7 mouse cellular contexts compared by ENCODE assay signal in the genomic region with DNA sequence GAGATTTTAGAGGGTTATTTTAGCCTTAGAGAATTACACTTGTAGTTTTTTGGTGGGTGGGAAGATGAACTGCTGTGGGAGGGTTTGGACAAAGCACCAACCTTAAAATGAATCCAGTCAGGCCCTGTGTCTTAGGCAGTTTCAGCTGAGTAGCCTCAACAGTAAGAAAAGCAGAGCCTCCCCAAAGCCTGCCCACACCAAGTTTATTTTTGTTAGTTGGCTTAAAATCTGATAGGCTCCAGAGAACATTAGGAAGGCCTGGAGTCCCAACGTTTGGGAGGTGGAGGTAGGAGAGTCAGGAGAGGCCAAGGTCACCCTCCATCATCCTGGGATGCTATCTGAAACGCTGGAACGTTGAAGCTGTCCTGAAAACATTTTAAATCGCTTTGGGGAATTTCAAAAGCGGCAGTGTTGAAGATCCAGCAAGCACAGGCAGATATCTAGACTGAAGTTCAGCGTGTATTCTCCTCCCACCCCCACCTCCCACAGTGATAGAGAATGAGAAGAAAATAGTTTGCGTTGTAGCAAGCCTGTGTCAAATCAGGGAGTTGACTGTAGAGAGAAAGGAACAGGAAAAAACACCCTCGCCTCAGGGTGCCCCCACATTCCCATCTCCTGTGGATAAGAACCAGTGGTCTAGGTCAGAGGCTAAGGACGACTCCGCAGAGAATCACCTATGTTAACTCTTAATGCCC. TPM values are rescaled to one million over a fixed set of nuclear protein-coding genes. Genes with fewer than 3 reads are reported as not detected.
DNase-seq lines count a peak whose midpoint lies in the region; ATAC-seq lines count a peak whose summit lies in the region.

No protein-coding gene starts in this region.

- H3K27me3 ChIP-seq in liver, embryonic 11.5 days (replicated peaks; ENCODE audit: control insufficient read depth, insufficient read depth, low read length), result peaks cover 25% of the 10 kb centered on the region
- H3K27me3 ChIP-seq in embryonic facial prominence, embryonic 14.5 days (replicated peaks; ENCODE audit: control insufficient read depth, insufficient read depth, low read length), result 0 out of 2 replicates have a peak, but pooled peaks cover 6% of the 10 kb centered on the region
- H3K27me3 ChIP-seq in hindbrain, embryonic 16.5 days (replicated peaks; ENCODE audit: control insufficient read depth, insufficient read depth, low read length), result peaks cover 2% of the 10 kb centered on the region
- peaks cover 11% of the 10 kb centered on the region for H3K27me3 ChIP-seq in neural tube, embryonic 13.5 days

- H3K4me2 ChIP-seq in liver, embryonic 11.5 days, result peak overlapping the region; percentile 74
- H3K4me2 ChIP-seq in embryonic facial prominence, embryonic 14.5 days (ENCODE audit: low read depth, low read length), result peak overlapping the region; percentile 69
- peak overlapping the region; percentile 85 for H3K4me2 ChIP-seq in hindbrain, embryonic 16.5 days (ENCODE audit: low read length)
- H3K4me2 ChIP-seq in neural tube, embryonic 13.5 days, result peak overlapping the region; percentile 95

- H3K9me3 ChIP-seq in liver, embryonic 11.5 days (ENCODE audit: control insufficient read depth, low read length), result no peaks in the 10 kb centered on the region
- no peaks in the 10 kb centered on the region for H3K9me3 ChIP-seq in embryonic facial prominence, embryonic 14.5 days (ENCODE audit: control insufficient read depth, low read length)
- H3K9me3 ChIP-seq in hindbrain, embryonic 16.5 days (ENCODE audit: control insufficient read depth, low read length), result no peaks in the 10 kb centered on the region
- no peaks in the 10 kb centered on the region for H3K9me3 ChIP-seq in neural tube, embryonic 13.5 days

- H3K4me3 ChIP-seq in liver, embryonic 11.5 days (ENCODE audit: low read depth, low read length), result peak overlapping the region; percentile 47
- peak overlapping the region; percentile 55 for H3K4me3 ChIP-seq in embryonic facial prominence, embryonic 14.5 days (ENCODE audit: low read depth, low read length)
- peak overlapping the region; percentile 49 for H3K4me3 ChIP-seq in hindbrain, embryonic 16.5 days (ENCODE audit: low read length)
- peak overlapping the region; percentile 75 for H3K4me3 ChIP-seq in neural tube, embryonic 13.5 days

- DNase-seq in liver, embryonic 11.5 days (ENCODE audit: low spot score), result no peak
- no peak for DNase-seq in liver
- DNase-seq in embryonic facial prominence, embryonic 14.5 days (ENCODE audit: low spot score), result peak; percentile 17

- peaks cover 3% of the 10 kb centered on the region; the same call in 1 of the 2 replicates for H3K36me3 ChIP-seq in liver, embryonic 11.5 days (ENCODE audit: control insufficient read depth, insufficient read depth, low read length)
- peaks cover 12% of the 10 kb centered on the region; the same call in 1 of the 2 replicates for H3K36me3 ChIP-seq in embryonic facial prominence, embryonic 14.5 days (ENCODE audit: control insufficient read depth, insufficient read depth, low read length)
- peaks cover 1% of the 10 kb centered on the region; the same call in 1 of the 2 replicates for H3K36me3 ChIP-seq in hindbrain, embryonic 16.5 days (ENCODE audit: control insufficient read depth, insufficient read depth, low read length)
- H3K36me3 ChIP-seq in neural tube, embryonic 13.5 days, result peaks cover 22% of the 10 kb centered on the region

- 0 out of 2 replicates have a peak, but pooled peaks cover 4% of the 10 kb centered on the region for H3K4me1 ChIP-seq in liver, embryonic 11.5 days (replicated peaks; ENCODE audit: control insufficient read depth, insufficient read depth, low read length)
- peaks cover 8% of the 10 kb centered on the region; the same call in 1 of the 2 replicates for H3K4me1 ChIP-seq in embryonic facial prominence, embryonic 14.5 days (ENCODE audit: control insufficient read depth, insufficient read depth, low read length)
- H3K4me1 ChIP-seq in hindbrain, embryonic 16.5 days (ENCODE audit: control insufficient read depth, insufficient read depth, low read depth, low read length), result peaks cover 19% of the 10 kb centered on the region
- peaks cover 53% of the 10 kb centered on the region for H3K4me1 ChIP-seq in neural tube, embryonic 13.5 days (replicated peaks)

- 11% methylated on average over 10 of the region's 10 CpGs for WGBS in liver, embryonic 11.5 days
- WGBS in embryonic facial prominence, embryonic 14.5 days, result 3% methylated on average over 10 of the region's 10 CpGs
- WGBS in hindbrain, embryonic 16.5 days, result 4% methylated on average over 10 of the region's 10 CpGs
- WGBS in neural tube, embryonic 13.5 days, result 6% methylated on average over 10 of the region's 10 CpGs

- ATAC-seq in liver, embryonic 11.5 days (replicated peaks; ENCODE audit: low FRiP score), result no peak
- no peak for ATAC-seq in embryonic facial prominence, embryonic 14.5 days (ENCODE audit: low read depth)
- ATAC-seq in hindbrain, embryonic 16.5 days, result no peak
- no peak for ATAC-seq in neural tube, embryonic 13.5 days (ENCODE audit: low read depth)
- no peak for ATAC-seq in megakaryocyte-erythroid progenitor cell, adult 5-6 weeks (replicated peaks; ENCODE audit: low FRiP score, low TSS enrichment, poor library complexity, severe bottlenecking)
- no peak for ATAC-seq in granulocyte monocyte progenitor cell, adult 5-6 weeks (replicated peaks; ENCODE audit: poor library complexity, severe bottlenecking)

- peak overlapping the region; percentile 35; the same call in 1 of the 2 replicates for H3K9ac ChIP-seq in liver, embryonic 11.5 days (ENCODE audit: low read depth, low read length)
- peak overlapping the region; percentile 67 for H3K9ac ChIP-seq in embryonic facial prominence, embryonic 14.5 days (ENCODE audit: low read depth, low read length)
- H3K9ac ChIP-seq in hindbrain, embryonic 16.5 days (ENCODE audit: low read depth, low read length), result peak overlapping the region; percentile 77
- H3K9ac ChIP-seq in neural tube, embryonic 13.5 days, result peak overlapping the region; percentile 89

- no peak overlapping the region for H3K27ac ChIP-seq in liver, embryonic 11.5 days (ENCODE audit: low read depth, low read length)
- no peak overlapping the region for H3K27ac ChIP-seq in embryonic facial prominence, embryonic 14.5 days (replicated peaks; ENCODE audit: low read depth, low read length)
- H3K27ac ChIP-seq in hindbrain, embryonic 16.5 days (ENCODE audit: low read depth, low read length), result no peak overlapping the region
- H3K27ac ChIP-seq in neural tube, embryonic 13.5 days (replicated peaks), result no peak overlapping the region

RNA-seq across cellular contexts. Expression of a gene that starts 1.3 kb away (rescaled TPM):
- polyA plus RNA-seq in liver, embryonic 11.5 days (2014; fragmentation: Nextera tagmentation; extraction: Ambion mirVana), result 130 and 135 TPM in 2 replicates
- 218 and 247 TPM in 2 replicates for polyA plus RNA-seq in embryonic facial prominence, embryonic 14.5 days (2014; fragmentation: Nextera tagmentation; extraction: Ambion mirVana)
- 534 and 590 TPM in 2 replicates for polyA plus RNA-seq in hindbrain, embryonic 16.5 days (2015; fragmentation: Nextera tagmentation; extraction: Ambion mirVana)
- 522 and 568 TPM in 2 replicates for polyA plus RNA-seq in neural tube, embryonic 13.5 days (2015; fragmentation: Nextera tagmentation; extraction: Ambion mirVana)
- 6.7 and 20.9 TPM in 2 replicates for total RNA-seq in megakaryocyte-erythroid progenitor cell, adult 5-6 weeks (2014; fragmentation: Nextera tagmentation)
- total RNA-seq in megakaryocyte-erythroid progenitor cell, adult 5-6 weeks (2017), result 1.1 and 2.1 TPM in 2 replicates
- total RNA-seq in granulocyte monocyte progenitor cell, adult 5-6 weeks (2014; fragmentation: Nextera tagmentation), result 64.1 and 67.3 TPM in 2 replicates
- 41.2 and 42.4 TPM in 2 replicates for total RNA-seq in granulocyte monocyte progenitor cell, adult 5-6 weeks (2017)

RNA-seq across cellular contexts. Expression of a gene that starts 33.6 kb away (rescaled TPM):
- 21.3 and 23.8 TPM in 2 replicates for polyA plus RNA-seq in liver, embryonic 11.5 days (2014; fragmentation: Nextera tagmentation; extraction: Ambion mirVana)
- not detected in 2 replicates for polyA plus RNA-seq in embryonic facial prominence, embryonic 14.5 days (2014; fragmentation: Nextera tagmentation; extraction: Ambion mirVana)
- 0.08 and 0.09 TPM in 2 replicates for polyA plus RNA-seq in hindbrain, embryonic 16.5 days (2015; fragmentation: Nextera tagmentation; extraction: Ambion mirVana)
- polyA plus RNA-seq in neural tube, embryonic 13.5 days (2015; fragmentation: Nextera tagmentation; extraction: Ambion mirVana), result not detected in 2 replicates
- total RNA-seq in megakaryocyte-erythroid progenitor cell, adult 5-6 weeks (2014; fragmentation: Nextera tagmentation), result not detected in 2 replicates
- total RNA-seq in megakaryocyte-erythroid progenitor cell, adult 5-6 weeks (2017), result not detected in 2 replicates
- total RNA-seq in granulocyte monocyte progenitor cell, adult 5-6 weeks (2014; fragmentation: Nextera tagmentation), result not detected in 2 replicates
- not detected in 2 replicates for total RNA-seq in granulocyte monocyte progenitor cell, adult 5-6 weeks (2017)

Comparison
In these comparisons a context has a peak if more than half of its experiments do, and no peak if none do; other contexts are left out.
1. H3K9ac ChIP-seq: peak in every context shown above with its lines; median percentile 89 in neural tube, embryonic 13.5 days; 77 in hindbrain, embryonic 16.5 days; 67 in embryonic facial prominence, embryonic 14.5 days; 35 in liver, embryonic 11.5 days.
2. RNA of a gene that starts 33.6 kb away (polyA plus RNA-seq): 21.3 to 23.8 TPM in liver, embryonic 11.5 days; 0.08 to 0.09 TPM in hindbrain, embryonic 16.5 days, not detected in embryonic facial prominence, embryonic 14.5 days and not detected in neural tube, embryonic 13.5 days; every median in the first group is over 10 times any median in the second.
3. Peak in every context shown above with its lines, with median percentiles within 50 percentile points of each other: H3K4me2 ChIP-seq and H3K4me3 ChIP-seq.